Mouse (Mus musculus): ENCODE measurements around the gene Trim52.

GRCm38 (mm10) chr14:106179102-106179727 lies 73.2 kb downstream of the Trim52 start:
- TF ChIP-seq CTCF (IDR thresholded peaks at IDR 0.05; ENCODE audit: insufficient read depth, low read length) (no peak), POLR2A (IDR thresholded peaks at IDR 0.05; ENCODE audit: borderline replicate concordance, extremely low read depth, low read depth, low read length) (no peak)

Measured in lung, adult 2 months (tissue).